Mouse (Mus musculus) bone marrow macrophage, adult 2 months (primary cell): Measurements from ENCODE around the gene Lbhd1.

Experiments
- CTCF ChIP-seq: IDR thresholded peaks from 2 replicates; pipeline ENCODE4 v1.5.1; 2012; ENCODE audit warnings: low read depth, mild to moderate bottlenecking, low read length, moderate library complexity
- POLR2A ChIP-seq: IDR thresholded peaks from 2 replicates; pipeline ENCODE4 v1.6.1; 2012; ENCODE audit warnings: mild to moderate bottlenecking, low read depth, low read length, borderline replicate concordance

DNA sequence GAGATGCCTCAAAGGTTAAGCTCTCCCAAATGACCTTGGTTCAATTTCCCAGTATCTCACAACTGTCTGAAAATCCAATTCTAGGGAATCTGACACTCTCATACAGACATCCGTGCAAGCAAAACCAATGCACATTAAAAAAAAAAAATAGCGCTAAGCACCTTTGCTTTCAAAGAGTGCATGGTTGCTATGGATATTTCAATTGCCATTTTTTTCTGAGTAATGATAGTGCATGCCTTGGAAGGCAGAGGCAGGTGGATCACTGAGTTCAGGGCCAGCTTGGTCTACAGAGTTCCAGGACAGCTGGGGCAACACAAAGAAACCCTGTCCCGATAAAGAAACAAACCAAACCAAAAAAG is 2.5 kb upstream of the Lbhd1 start:
- TF ChIP-seq CTCF, result no peak
- TF ChIP-seq POLR2A, result no peak
